Mouse (Mus musculus): ENCODE data around the gene Wapl. TPM values are rescaled to one million over a fixed set of nuclear protein-coding genes. Genes with fewer than 3 reads are reported as not detected.
A peak's percentile ranks its signal among the peaks of the same experiment; 100 is the strongest.

The Wapl gene
- polyA plus RNA-seq (2015; fragmentation: Nextera tagmentation; extraction: Ambion mirVana): 18.0 and 18.1 TPM in 2 replicates

DNA sequence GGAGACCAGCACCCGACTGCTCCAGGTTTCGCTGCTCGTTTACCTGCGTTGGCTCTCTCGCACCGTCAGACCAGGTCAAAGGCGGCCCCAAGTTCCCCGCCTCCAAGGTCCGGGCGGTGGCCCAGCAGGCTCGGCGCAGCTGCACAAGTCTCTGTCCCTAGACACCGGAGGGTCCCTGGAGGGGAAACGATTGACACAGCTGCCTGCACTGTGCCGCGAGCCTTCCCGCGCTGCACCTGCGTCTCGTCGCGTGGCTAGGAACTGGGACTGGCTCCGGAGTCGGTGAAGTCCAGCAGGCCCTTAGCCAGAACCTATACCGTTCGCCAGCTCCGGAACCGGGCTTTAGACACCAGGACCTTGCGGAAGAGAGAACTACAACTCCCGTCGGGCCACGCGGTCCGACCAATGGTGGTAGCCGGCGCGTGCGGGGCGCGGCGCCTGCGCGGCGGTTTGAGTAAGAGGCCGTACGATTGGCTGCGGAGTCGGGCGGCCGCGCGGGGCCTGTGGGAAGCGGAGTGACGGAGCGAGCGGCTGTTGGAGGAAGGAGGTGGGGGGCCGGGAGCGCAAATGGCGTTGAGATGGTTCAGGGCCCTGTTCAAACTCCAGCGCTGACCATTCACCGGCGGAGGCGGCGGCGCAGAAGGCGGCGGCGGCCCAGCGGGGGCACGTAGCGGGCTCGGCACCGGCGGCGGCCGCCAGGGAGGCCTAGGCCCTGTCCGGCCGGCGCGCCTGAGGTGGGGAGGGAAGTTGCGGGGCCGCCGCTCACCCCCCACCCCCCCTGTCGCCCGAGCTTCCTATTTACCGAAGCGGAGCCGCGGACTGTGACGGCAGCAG is at the start of gene Wapl:
Gene Wapl, plus strand, starts transcription at position 534 of the 834 bp plus-strand sequence.
- H3K27me3 ChIP-seq (replicated peaks; ENCODE audit: control insufficient read depth, insufficient read depth, low read length): no peaks in the 10 kb centered on the region
- ATAC-seq: peak; percentile 96
- under 1% methylated on average over 82 of the region's 90 CpGs for WGBS
- peak within 1 kb of the TSS; percentile 73 for H3K4me2 ChIP-seq (ENCODE audit: low read depth, low read length)
- H3K9ac ChIP-seq (ENCODE audit: low read depth, low read length): peak within 1 kb of the TSS; percentile 100
- peak within 1 kb of the TSS; percentile 94 for H3K27ac ChIP-seq (ENCODE audit: low read length)
- peaks cover 9% of the 10 kb centered on the region; the same call in 1 of the 2 replicates for H3K4me1 ChIP-seq (ENCODE audit: control insufficient read depth, insufficient read depth, low read length)
- no peaks in the 10 kb centered on the region for H3K9me3 ChIP-seq (ENCODE audit: control insufficient read depth, low read length)
- H3K36me3 ChIP-seq (ENCODE audit: control insufficient read depth, insufficient read depth, low read length): no peaks in the 10 kb centered on the region
- peak within 1 kb of the TSS; percentile 99 for H3K4me3 ChIP-seq (ENCODE audit: low read length)

DNA sequence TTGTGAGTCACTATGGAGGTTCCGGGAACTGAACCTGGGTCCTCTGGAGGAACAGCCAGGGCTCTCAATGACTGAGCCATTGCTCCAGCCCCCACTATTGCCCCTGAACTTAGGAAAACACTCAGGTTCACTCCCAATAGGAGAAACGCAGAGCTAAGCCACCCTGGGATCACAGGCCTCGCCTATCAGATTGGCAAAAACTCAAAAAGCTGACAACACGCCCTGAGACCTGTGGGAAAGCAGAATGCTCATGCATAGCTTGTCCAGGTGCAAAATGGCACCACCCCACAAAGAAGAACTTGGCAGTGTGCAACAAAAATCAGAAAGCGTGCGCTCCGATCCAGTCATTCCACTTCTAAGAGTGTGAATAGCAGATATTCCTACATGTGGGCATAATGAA is 46.9 kb upstream of the Wapl start:
- ATAC-seq: peak; percentile 38; the same call in 1 of the 2 replicates
- Histone ChIP-seq H3K27ac (ENCODE audit: low read length) (no peak overlapping the region), H3K4me3 (ENCODE audit: low read length) (no peak overlapping the region), H3K36me3 (ENCODE audit: control insufficient read depth, insufficient read depth, low read length) (no peaks in the 10 kb centered on the region), H3K4me2 (ENCODE audit: low read depth, low read length) (no peak overlapping the region), H3K9me3 (ENCODE audit: control insufficient read depth, low read length) (no peaks in the 10 kb centered on the region), H3K27me3 (replicated peaks; ENCODE audit: control insufficient read depth, insufficient read depth, low read length) (no peaks in the 10 kb centered on the region), H3K9ac (ENCODE audit: low read depth, low read length) (no peak overlapping the region), H3K4me1 (ENCODE audit: control insufficient read depth, insufficient read depth, low read length) (no peaks in the 10 kb centered on the region)
- 81% methylated on average over 7 of the region's 7 CpGs for WGBS

DNA sequence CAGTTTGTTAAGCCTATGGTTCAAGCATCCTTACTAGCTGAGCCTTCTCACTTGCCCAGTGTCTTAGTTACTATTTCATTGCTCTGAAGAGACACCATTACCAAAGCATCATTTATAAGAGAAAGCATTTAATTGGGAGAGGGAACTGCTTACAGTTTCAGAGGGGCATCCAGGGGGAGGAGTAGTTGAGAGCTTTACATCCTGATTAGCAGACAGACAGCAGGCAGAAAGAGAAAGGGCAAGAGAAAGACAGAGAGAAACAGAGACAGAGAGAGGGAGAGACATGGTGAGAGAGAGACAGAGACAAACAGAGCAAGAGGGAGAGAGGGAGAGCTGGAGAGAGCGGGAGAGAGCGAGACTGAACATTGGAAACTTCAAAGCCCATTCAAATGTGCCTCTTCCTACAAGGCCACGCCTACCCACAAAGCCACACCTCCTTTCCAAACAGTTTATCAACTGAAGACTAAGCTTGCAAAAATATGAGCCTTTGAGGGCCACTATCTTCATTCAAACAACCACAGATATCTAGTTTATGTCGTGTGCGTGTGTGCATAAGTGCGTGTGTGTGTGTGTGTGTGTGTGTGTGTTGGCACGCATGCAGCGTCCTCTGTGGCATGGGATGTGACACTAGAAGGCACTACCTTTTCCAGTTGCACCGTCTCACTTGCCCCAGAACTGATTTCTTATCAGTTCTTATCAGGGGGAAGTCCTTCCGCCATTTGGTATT is 40.8 kb upstream of the Wapl start:
- Histone ChIP-seq H3K27ac (ENCODE audit: low read length) (no peak overlapping the region), H3K4me3 (ENCODE audit: low read length) (no peak overlapping the region), H3K9me3 (ENCODE audit: control insufficient read depth, low read length) (no peaks in the 10 kb centered on the region), H3K4me1 (ENCODE audit: control insufficient read depth, insufficient read depth, low read length) (no peaks in the 10 kb centered on the region), H3K4me2 (ENCODE audit: low read depth, low read length) (no peak overlapping the region), H3K9ac (ENCODE audit: low read depth, low read length) (no peak overlapping the region), H3K27me3 (replicated peaks; ENCODE audit: control insufficient read depth, insufficient read depth, low read length) (no peaks in the 10 kb centered on the region), H3K36me3 (ENCODE audit: control insufficient read depth, insufficient read depth, low read length) (no peaks in the 10 kb centered on the region)
- no peak for ATAC-seq
- 64% methylated on average over 10 of the region's 10 CpGs for WGBS

GRCm38 (mm10) chr14:34635192-34635591 is 38.5 kb upstream of the Wapl start:
- 34% methylated on average over 7 of the region's 7 CpGs for WGBS
- Histone ChIP-seq H3K4me1 (ENCODE audit: control insufficient read depth, insufficient read depth, low read length) (no peaks in the 10 kb centered on the region), H3K27ac (ENCODE audit: low read length) (no peak overlapping the region), H3K36me3 (ENCODE audit: control insufficient read depth, insufficient read depth, low read length) (no peaks in the 10 kb centered on the region), H3K4me3 (ENCODE audit: low read length) (no peak overlapping the region), H3K9me3 (ENCODE audit: control insufficient read depth, low read length) (no peaks in the 10 kb centered on the region), H3K4me2 (ENCODE audit: low read depth, low read length) (no peak overlapping the region), H3K9ac (ENCODE audit: low read depth, low read length) (no peak overlapping the region), H3K27me3 (replicated peaks; ENCODE audit: control insufficient read depth, insufficient read depth, low read length) (no peaks in the 10 kb centered on the region)
- ATAC-seq: no peak

DNA sequence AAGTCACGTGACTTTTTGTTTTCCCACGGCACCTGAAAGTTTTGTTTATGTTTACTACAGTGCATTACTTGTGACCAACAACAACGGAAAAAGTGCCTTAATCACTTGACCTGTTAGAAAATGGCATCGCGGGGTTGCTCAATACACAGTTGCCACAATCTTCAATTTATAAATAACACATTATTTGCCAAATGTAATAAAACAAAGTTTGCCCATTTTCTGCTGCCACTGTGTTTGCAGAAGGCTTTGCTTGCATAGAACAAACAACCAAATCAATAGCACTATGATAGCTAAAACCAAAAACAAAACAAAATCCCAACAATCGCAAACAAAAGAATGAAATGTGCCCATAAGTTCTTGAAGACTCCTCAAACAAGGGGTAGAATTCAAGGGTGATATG is 38.0 kb upstream of the Wapl start:
- WGBS: 77% methylated on average over 6 of the region's 6 CpGs
- H3K4me2 ChIP-seq (ENCODE audit: low read depth, low read length): no peak overlapping the region
- no peak overlapping the region for H3K4me3 ChIP-seq (ENCODE audit: low read length)
- ATAC-seq: no peak
- no peak overlapping the region for H3K27ac ChIP-seq (ENCODE audit: low read length)
- H3K9me3 ChIP-seq (ENCODE audit: control insufficient read depth, low read length): no peaks in the 10 kb centered on the region
- H3K4me1 ChIP-seq (ENCODE audit: control insufficient read depth, insufficient read depth, low read length): no peaks in the 10 kb centered on the region
- no peaks in the 10 kb centered on the region for H3K36me3 ChIP-seq (ENCODE audit: control insufficient read depth, insufficient read depth, low read length)
- H3K27me3 ChIP-seq (replicated peaks; ENCODE audit: control insufficient read depth, insufficient read depth, low read length): no peaks in the 10 kb centered on the region
- no peak overlapping the region for H3K9ac ChIP-seq (ENCODE audit: low read depth, low read length)

GRCm38 (mm10) chr14:34644140-34644539 is 29.6 kb upstream of the Wapl start:
- H3K9me3 ChIP-seq (ENCODE audit: control insufficient read depth, low read length): no peaks in the 10 kb centered on the region
- no peaks in the 10 kb centered on the region for H3K36me3 ChIP-seq (ENCODE audit: control insufficient read depth, insufficient read depth, low read length)
- no peak for ATAC-seq
- no peaks in the 10 kb centered on the region for H3K27me3 ChIP-seq (replicated peaks; ENCODE audit: control insufficient read depth, insufficient read depth, low read length)
- WGBS: 80% methylated on average over 7 of the region's 7 CpGs
- no peak overlapping the region for H3K27ac ChIP-seq (ENCODE audit: low read length)
- no peaks in the 10 kb centered on the region for H3K4me1 ChIP-seq (ENCODE audit: control insufficient read depth, insufficient read depth, low read length)
- H3K9ac ChIP-seq (ENCODE audit: low read depth, low read length): no peak overlapping the region
- H3K4me2 ChIP-seq (ENCODE audit: low read depth, low read length): no peak overlapping the region
- H3K4me3 ChIP-seq (ENCODE audit: low read length): no peak overlapping the region

DNA sequence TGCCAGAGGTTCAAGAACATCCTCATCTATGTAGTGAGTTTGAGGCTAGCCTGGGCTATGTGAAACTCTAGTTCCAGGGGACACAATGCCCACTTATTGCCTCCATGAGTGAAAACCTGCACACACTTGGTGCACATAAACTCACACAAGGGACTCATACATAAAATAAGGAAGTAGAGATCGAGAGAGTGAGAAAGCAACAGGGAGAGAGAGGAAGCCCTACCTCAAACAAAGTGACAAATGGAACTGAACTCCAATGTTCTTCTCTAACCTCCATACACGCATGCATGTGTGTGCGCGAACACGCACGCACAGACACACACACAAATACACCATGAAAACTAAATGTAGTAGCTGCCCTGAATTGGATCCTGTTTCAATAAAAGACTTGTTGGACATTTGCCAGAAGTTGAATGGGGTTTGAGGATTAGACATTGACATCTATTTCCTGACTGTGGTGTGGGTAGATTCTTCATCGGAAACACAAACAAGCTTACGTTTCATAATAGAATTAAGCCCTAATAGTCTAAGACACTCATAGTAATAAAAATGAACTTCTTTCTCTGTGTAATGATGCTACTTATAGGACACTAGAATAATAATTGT is 25.8 kb upstream of the Wapl start:
- Histone ChIP-seq H3K27me3 (replicated peaks; ENCODE audit: control insufficient read depth, insufficient read depth, low read length) (no peaks in the 10 kb centered on the region), H3K4me2 (ENCODE audit: low read depth, low read length) (no peak overlapping the region), H3K9ac (ENCODE audit: low read depth, low read length) (no peak overlapping the region), H3K36me3 (ENCODE audit: control insufficient read depth, insufficient read depth, low read length) (no peaks in the 10 kb centered on the region), H3K4me1 (ENCODE audit: control insufficient read depth, insufficient read depth, low read length) (no peaks in the 10 kb centered on the region), H3K9me3 (ENCODE audit: control insufficient read depth, low read length) (no peaks in the 10 kb centered on the region), H3K4me3 (ENCODE audit: low read length) (no peak overlapping the region), H3K27ac (ENCODE audit: low read length) (no peak overlapping the region)
- 82% methylated on average over 8 of the region's 8 CpGs for WGBS
- no peak for ATAC-seq

DNA sequence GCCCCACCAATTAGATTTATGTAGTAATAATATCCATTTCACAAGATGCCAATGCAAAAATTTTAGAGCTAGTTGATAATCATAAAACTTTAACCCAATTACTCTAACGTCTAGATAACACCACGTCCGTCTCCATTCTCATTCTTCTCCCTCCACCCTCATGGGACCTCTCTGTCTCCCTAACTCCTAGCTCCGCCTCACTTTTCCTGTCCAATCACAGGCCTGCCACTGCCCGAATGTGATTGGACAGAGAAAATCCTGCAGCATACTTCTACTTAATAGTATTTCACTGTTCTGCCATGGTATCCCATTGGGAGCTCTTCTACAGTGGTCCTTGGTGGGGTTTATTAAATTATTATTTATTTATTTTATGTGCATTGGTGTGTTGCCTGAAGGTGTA is 16.6 kb upstream of the Wapl start:
- H3K36me3 ChIP-seq (ENCODE audit: control insufficient read depth, insufficient read depth, low read length): no peaks in the 10 kb centered on the region
- 0 out of 2 replicates have a peak, but pooled peaks cover 3% of the 10 kb centered on the region for H3K27me3 ChIP-seq (replicated peaks; ENCODE audit: control insufficient read depth, insufficient read depth, low read length)
- H3K9me3 ChIP-seq (ENCODE audit: control insufficient read depth, low read length): no peaks in the 10 kb centered on the region; the same call in 1 of the 2 replicates
- no peak overlapping the region for H3K4me3 ChIP-seq (ENCODE audit: low read length)
- peaks cover 2% of the 10 kb centered on the region; the same call in 1 of the 2 replicates for H3K4me1 ChIP-seq (ENCODE audit: control insufficient read depth, insufficient read depth, low read length)
- no peak overlapping the region for H3K4me2 ChIP-seq (ENCODE audit: low read depth, low read length)
- H3K27ac ChIP-seq (ENCODE audit: low read length): no peak overlapping the region
- WGBS: 88% methylated on average over 5 of the region's 5 CpGs
- no peak for ATAC-seq
- H3K9ac ChIP-seq (ENCODE audit: low read depth, low read length): no peak overlapping the region

GRCm38 (mm10) chr14:34660351-34660787 is 13.4 kb upstream of the Wapl start:
- 60% methylated on average over 7 of the region's 7 CpGs for WGBS
- Histone ChIP-seq H3K4me2 (ENCODE audit: low read depth, low read length) (no peak overlapping the region), H3K4me3 (ENCODE audit: low read length) (no peak overlapping the region), H3K4me1 (ENCODE audit: control insufficient read depth, insufficient read depth, low read length) (peaks cover 4% of the 10 kb centered on the region; the same call in 1 of the 2 replicates), H3K36me3 (ENCODE audit: control insufficient read depth, insufficient read depth, low read length) (no peaks in the 10 kb centered on the region), H3K27ac (ENCODE audit: low read length) (no peak overlapping the region), H3K27me3 (replicated peaks; ENCODE audit: control insufficient read depth, insufficient read depth, low read length) (0 out of 2 replicates have a peak, but pooled peaks cover 3% of the 10 kb centered on the region), H3K9ac (ENCODE audit: low read depth, low read length) (no peak overlapping the region), H3K9me3 (ENCODE audit: control insufficient read depth, low read length) (no peaks in the 10 kb centered on the region)
- ATAC-seq: 0 out of 2 replicates have a peak, but pooled peaks have one; percentile 43

Measured in intestine, embryonic 16.5 days (tissue).